Mouse (Mus musculus): Measurements from ENCODE around the gene Atcay. TPM values are rescaled to one million over a fixed set of nuclear protein-coding genes. Genes with fewer than 3 reads are reported as not detected.
A peak's percentile ranks its signal among the peaks of the same experiment; 100 is the strongest.

The Atcay gene
- polyA plus RNA-seq, 1 experiment = 2.4 TPM

DNA sequence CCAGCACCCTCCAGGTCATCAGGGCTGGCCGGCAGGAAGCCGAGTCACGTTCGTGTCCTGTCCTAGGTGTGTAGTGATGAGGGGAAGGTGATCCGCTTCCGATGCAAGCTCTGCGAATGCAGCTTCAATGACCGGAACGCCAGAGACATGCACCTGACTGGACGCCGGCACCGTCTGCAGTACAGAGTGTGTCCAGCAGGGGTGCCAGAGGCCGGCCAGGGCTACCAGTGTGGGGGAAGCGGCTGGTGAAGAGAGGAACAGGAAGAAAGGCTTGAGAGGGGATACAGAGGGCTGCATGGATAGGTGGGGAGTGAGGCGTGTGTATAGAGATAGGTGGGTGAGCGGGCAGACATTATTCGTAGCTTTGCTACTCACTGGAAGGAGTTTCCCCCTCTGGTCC lies 14.0 kb upstream of the Atcay start:
- Histone ChIP-seq H3K27ac (ENCODE audit: control insufficient read depth, insufficient read depth, low read length) (no peak overlapping the region), H3K36me3 (ENCODE audit: control insufficient read depth, insufficient read depth, low read length) (no peaks in the 10 kb centered on the region), H3K27me3 (ENCODE audit: control insufficient read depth, insufficient read depth, low read length) (no peaks in the 10 kb centered on the region; the same call in 1 of the 2 replicates), H3K4me3 (ENCODE audit: control insufficient read depth, insufficient read depth, low read length) (no peak overlapping the region), H3K4me1 (replicated peaks; ENCODE audit: control insufficient read depth, insufficient read depth, low read length) (peaks cover 58% of the 10 kb centered on the region)
- WGBS = 12% methylated on average over 17 of the region's 17 CpGs
- TF ChIP-seq POLR2A (IDR thresholded peaks at IDR 0.05; ENCODE audit: control insufficient read depth, extremely low read depth, insufficient read depth, low read length, poor library complexity) (no peak), CTCF (IDR thresholded peaks at IDR 0.05; ENCODE audit: borderline replicate concordance, control insufficient read depth, extremely low read depth, insufficient read depth, low read length, poor library complexity) (peak; percentile 97)
- DNase-seq = peak; percentile 84

GRCm38 (mm10) chr10:81244146-81244545 lies 13.5 kb upstream of the Atcay start:
- WGBS = 97% methylated on average over 4 of the region's 4 CpGs
- DNase-seq = no peak
- H3K36me3 ChIP-seq (ENCODE audit: control insufficient read depth, insufficient read depth, low read length) = no peaks in the 10 kb centered on the region
- no peak for TF ChIP-seq POLR2A (IDR thresholded peaks at IDR 0.05; ENCODE audit: control insufficient read depth, extremely low read depth, insufficient read depth, low read length, poor library complexity)
- TF ChIP-seq CTCF (IDR thresholded peaks at IDR 0.05; ENCODE audit: borderline replicate concordance, control insufficient read depth, extremely low read depth, insufficient read depth, low read length, poor library complexity) = no peak
- H3K27ac ChIP-seq (ENCODE audit: control insufficient read depth, insufficient read depth, low read length) = no peak overlapping the region
- no peak overlapping the region for H3K4me3 ChIP-seq (ENCODE audit: control insufficient read depth, insufficient read depth, low read length)
- peaks cover 54% of the 10 kb centered on the region for H3K4me1 ChIP-seq (replicated peaks; ENCODE audit: control insufficient read depth, insufficient read depth, low read length)
- no peaks in the 10 kb centered on the region; the same call in 1 of the 2 replicates for H3K27me3 ChIP-seq (ENCODE audit: control insufficient read depth, insufficient read depth, low read length)

GRCm38 (mm10) chr10:81242021-81242420 lies 11.4 kb upstream of the Atcay start:
- TF ChIP-seq POLR2A (IDR thresholded peaks at IDR 0.05; ENCODE audit: control insufficient read depth, extremely low read depth, insufficient read depth, low read length, poor library complexity) (no peak), CTCF (IDR thresholded peaks at IDR 0.05; ENCODE audit: borderline replicate concordance, control insufficient read depth, extremely low read depth, insufficient read depth, low read length, poor library complexity) (peak; percentile 27; the same call in 1 of the 2 replicates)
- DNase-seq = no peak
- no peaks in the 10 kb centered on the region for H3K36me3 ChIP-seq (ENCODE audit: control insufficient read depth, insufficient read depth, low read length)
- WGBS = 84% methylated on average over 16 of the region's 16 CpGs
- 0 out of 2 replicates have a peak overlapping the region, but pooled peaks have one; percentile 15 for H3K27ac ChIP-seq (ENCODE audit: control insufficient read depth, insufficient read depth, low read length)
- H3K4me1 ChIP-seq (replicated peaks; ENCODE audit: control insufficient read depth, insufficient read depth, low read length) = peaks cover 43% of the 10 kb centered on the region
- no peaks in the 10 kb centered on the region; the same call in 1 of the 2 replicates for H3K27me3 ChIP-seq (ENCODE audit: control insufficient read depth, insufficient read depth, low read length)
- no peak overlapping the region for H3K4me3 ChIP-seq (ENCODE audit: control insufficient read depth, insufficient read depth, low read length)

- H3K27ac ChIP-seq (ENCODE audit: control insufficient read depth, insufficient read depth, low read length) = no peak overlapping the region
- peak; percentile 85 for TF ChIP-seq CTCF (IDR thresholded peaks at IDR 0.05; ENCODE audit: borderline replicate concordance, control insufficient read depth, extremely low read depth, insufficient read depth, low read length, poor library complexity)
- TF ChIP-seq POLR2A (IDR thresholded peaks at IDR 0.05; ENCODE audit: control insufficient read depth, extremely low read depth, insufficient read depth, low read length, poor library complexity) = no peak
- no peak overlapping the region for H3K4me3 ChIP-seq (ENCODE audit: control insufficient read depth, insufficient read depth, low read length)
- H3K36me3 ChIP-seq (ENCODE audit: control insufficient read depth, insufficient read depth, low read length) = no peaks in the 10 kb centered on the region
- 25% methylated on average over 13 of the region's 13 CpGs for WGBS
- peak; percentile 74 for DNase-seq
- no peaks in the 10 kb centered on the region; the same call in 1 of the 2 replicates for H3K27me3 ChIP-seq (ENCODE audit: control insufficient read depth, insufficient read depth, low read length)
- peaks cover 37% of the 10 kb centered on the region for H3K4me1 ChIP-seq (replicated peaks; ENCODE audit: control insufficient read depth, insufficient read depth, low read length)
Measured at GRCm38 (mm10) chr10:81240876-81241275, 10.2 kb upstream of the Atcay start.

DNA sequence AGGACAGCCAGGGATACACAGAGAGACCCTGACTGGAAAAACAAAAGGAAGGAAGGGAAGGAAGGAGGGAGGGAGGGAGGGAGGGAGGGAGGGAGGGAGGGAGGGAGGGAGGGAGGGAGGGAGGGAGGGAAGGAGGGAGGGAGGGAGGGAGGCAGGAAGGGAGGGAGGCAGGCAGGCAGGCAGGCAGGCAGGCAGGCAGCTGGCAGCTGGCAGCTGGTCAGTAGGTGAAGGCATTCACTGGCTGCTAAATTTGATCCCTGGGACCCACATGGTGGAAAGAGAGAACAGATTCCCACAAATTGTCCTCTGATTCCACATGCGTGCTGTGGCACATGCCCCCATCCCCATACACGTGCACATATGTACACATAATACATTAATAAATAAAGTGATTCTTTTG lies 8.0 kb upstream of the Atcay start:
- Histone ChIP-seq H3K36me3 (ENCODE audit: control insufficient read depth, insufficient read depth, low read length) (no peaks in the 10 kb centered on the region), H3K4me3 (ENCODE audit: control insufficient read depth, insufficient read depth, low read length) (no peak overlapping the region), H3K27me3 (ENCODE audit: control insufficient read depth, insufficient read depth, low read length) (no peaks in the 10 kb centered on the region; the same call in 1 of the 2 replicates), H3K4me1 (replicated peaks; ENCODE audit: control insufficient read depth, insufficient read depth, low read length) (peaks cover 30% of the 10 kb centered on the region), H3K27ac (ENCODE audit: control insufficient read depth, insufficient read depth, low read length) (no peak overlapping the region)
- 94% methylated on average over 2 of the region's 2 CpGs for WGBS
- no peak for DNase-seq
- TF ChIP-seq CTCF (IDR thresholded peaks at IDR 0.05; ENCODE audit: borderline replicate concordance, control insufficient read depth, extremely low read depth, insufficient read depth, low read length, poor library complexity) = no peak
- TF ChIP-seq POLR2A (IDR thresholded peaks at IDR 0.05; ENCODE audit: control insufficient read depth, extremely low read depth, insufficient read depth, low read length, poor library complexity) = no peak

DNA sequence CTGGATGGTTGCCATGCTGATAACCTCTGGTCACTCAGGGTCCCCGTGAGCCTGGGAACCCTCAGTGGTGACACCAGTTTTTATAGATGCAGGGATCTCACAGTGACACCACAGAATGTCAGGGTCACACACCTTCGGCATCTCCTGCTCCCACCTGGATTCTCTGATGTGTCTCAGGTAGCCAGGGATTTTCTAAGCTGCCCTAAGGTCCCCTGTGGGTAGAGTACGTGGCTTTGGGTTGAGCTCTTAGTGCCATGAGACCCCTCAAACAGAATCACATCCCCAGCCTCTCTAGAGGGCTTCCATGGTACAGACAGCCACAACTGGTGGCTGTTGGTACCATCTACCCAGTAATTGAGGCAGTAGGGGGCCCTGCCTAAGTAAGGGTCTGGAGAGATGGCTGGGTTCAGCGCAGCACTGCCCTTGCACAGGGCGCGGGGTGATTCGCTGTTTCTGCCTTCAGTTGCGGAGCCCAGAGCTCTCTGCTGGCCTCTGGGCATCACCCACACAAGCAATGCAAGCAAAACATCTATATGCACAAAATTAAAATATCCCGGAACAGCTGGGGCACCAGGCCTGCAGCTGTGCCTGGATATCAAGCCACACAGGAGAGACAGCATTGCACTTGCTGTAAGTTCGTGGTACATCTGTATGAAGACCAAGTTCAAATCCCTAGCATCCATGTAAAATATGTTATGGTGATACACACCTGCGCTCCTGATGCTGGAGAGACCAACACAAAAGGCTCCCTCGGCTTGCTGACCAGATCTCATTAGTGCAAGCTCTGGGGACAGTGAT lies 6.0 kb upstream of the Atcay start:
- Histone ChIP-seq H3K27me3 (ENCODE audit: control insufficient read depth, insufficient read depth, low read length) (no peaks in the 10 kb centered on the region; the same call in 1 of the 2 replicates), H3K4me3 (ENCODE audit: control insufficient read depth, insufficient read depth, low read length) (no peak overlapping the region), H3K4me1 (replicated peaks; ENCODE audit: control insufficient read depth, insufficient read depth, low read length) (peaks cover 22% of the 10 kb centered on the region), H3K27ac (ENCODE audit: control insufficient read depth, insufficient read depth, low read length) (no peak overlapping the region), H3K36me3 (ENCODE audit: control insufficient read depth, insufficient read depth, low read length) (no peaks in the 10 kb centered on the region)
- WGBS = 91% methylated on average over 12 of the region's 12 CpGs
- DNase-seq = no peak
- TF ChIP-seq CTCF (IDR thresholded peaks at IDR 0.05; ENCODE audit: borderline replicate concordance, control insufficient read depth, extremely low read depth, insufficient read depth, low read length, poor library complexity) = no peak
- no peak for TF ChIP-seq POLR2A (IDR thresholded peaks at IDR 0.05; ENCODE audit: control insufficient read depth, extremely low read depth, insufficient read depth, low read length, poor library complexity)
